Mouse (Mus musculus): ENCODE results near the gene 2610507B11Rik. TPM values are rescaled to one million over a fixed set of nuclear protein-coding genes. Genes with fewer than 3 reads are reported as not detected.

2610507B11Rik gene
- polyA plus RNA-seq, 1 experiment = 98.5 TPM

GRCm38 (mm10) chr11:78332676-78333075, 71.1 kb downstream of the 2610507B11Rik start:
- Histone ChIP-seq H3K27ac (ENCODE audit: control insufficient read depth, insufficient read depth, low read length) (no peak overlapping the region), H3K27me3 (ENCODE audit: control insufficient read depth, insufficient read depth, low read length) (no peaks in the 10 kb centered on the region), H3K4me1 (replicated peaks; ENCODE audit: control insufficient read depth, insufficient read depth, low read length) (peaks cover 5% of the 10 kb centered on the region), H3K36me3 (ENCODE audit: control insufficient read depth, insufficient read depth, low read length) (peaks cover 7% of the 10 kb centered on the region; the same call in 1 of the 2 replicates), H3K4me3 (ENCODE audit: control insufficient read depth, insufficient read depth, low read length) (no peak overlapping the region)
- no peak for DNase-seq
- WGBS = 99% methylated on average over 12 of the region's 12 CpGs
- TF ChIP-seq POLR2A (IDR thresholded peaks at IDR 0.05; ENCODE audit: control insufficient read depth, extremely low read depth, insufficient read depth, low read length, poor library complexity) (no peak), CTCF (IDR thresholded peaks at IDR 0.05; ENCODE audit: borderline replicate concordance, control insufficient read depth, extremely low read depth, insufficient read depth, low read length, poor library complexity) (no peak)

GRCm38 (mm10) chr11:78333992-78334391, 72.4 kb downstream of the 2610507B11Rik start:
- DNase-seq = no peak
- WGBS = 91% methylated on average over 5 of the region's 5 CpGs
- Histone ChIP-seq H3K4me3 (ENCODE audit: control insufficient read depth, insufficient read depth, low read length) (no peak overlapping the region), H3K36me3 (ENCODE audit: control insufficient read depth, insufficient read depth, low read length) (peaks cover 7% of the 10 kb centered on the region), H3K27me3 (ENCODE audit: control insufficient read depth, insufficient read depth, low read length) (no peaks in the 10 kb centered on the region), H3K4me1 (replicated peaks; ENCODE audit: control insufficient read depth, insufficient read depth, low read length) (peaks cover 2% of the 10 kb centered on the region), H3K27ac (ENCODE audit: control insufficient read depth, insufficient read depth, low read length) (no peak overlapping the region)
- no peak for TF ChIP-seq POLR2A (IDR thresholded peaks at IDR 0.05; ENCODE audit: control insufficient read depth, extremely low read depth, insufficient read depth, low read length, poor library complexity)
- no peak for TF ChIP-seq CTCF (IDR thresholded peaks at IDR 0.05; ENCODE audit: borderline replicate concordance, control insufficient read depth, extremely low read depth, insufficient read depth, low read length, poor library complexity)

- Histone ChIP-seq H3K36me3 (ENCODE audit: control insufficient read depth, insufficient read depth, low read length) (peaks cover 7% of the 10 kb centered on the region), H3K27me3 (ENCODE audit: control insufficient read depth, insufficient read depth, low read length) (no peaks in the 10 kb centered on the region), H3K4me1 (replicated peaks; ENCODE audit: control insufficient read depth, insufficient read depth, low read length) (no peaks in the 10 kb centered on the region), H3K4me3 (ENCODE audit: control insufficient read depth, insufficient read depth, low read length) (no peak overlapping the region), H3K27ac (ENCODE audit: control insufficient read depth, insufficient read depth, low read length) (no peak overlapping the region)
- WGBS = 94% methylated on average over 8 of the region's 8 CpGs
- no peak for DNase-seq
- no peak for TF ChIP-seq CTCF (IDR thresholded peaks at IDR 0.05; ENCODE audit: borderline replicate concordance, control insufficient read depth, extremely low read depth, insufficient read depth, low read length, poor library complexity)
- no peak for TF ChIP-seq POLR2A (IDR thresholded peaks at IDR 0.05; ENCODE audit: control insufficient read depth, extremely low read depth, insufficient read depth, low read length, poor library complexity)
Measured at GRCm38 (mm10) chr11:78337040-78337439, 75.5 kb downstream of the 2610507B11Rik start.

Other genes with a start within 250 kb of the 2610507B11Rik start
- 13.4 and 14.4 TPM in 2 replicates for gene Dhrs13, start 229.5 kb upstream of the 2610507B11Rik start, polyA plus RNA-seq (2012; rRNA removed)
- gene Flot2, start 223.8 kb upstream of the 2610507B11Rik start, polyA plus RNA-seq (2012; rRNA removed) = 124 and 136 TPM in 2 replicates
- 41.7 and 45.7 TPM in 2 replicates for gene Eral1, start 181.4 kb upstream of the 2610507B11Rik start, polyA plus RNA-seq (2012; rRNA removed)
- 17.6 and 18.9 TPM in 2 replicates for gene Fam222b, start 167.1 kb upstream of the 2610507B11Rik start, polyA plus RNA-seq (2012; rRNA removed)
- gene Traf4, start 96.2 kb upstream of the 2610507B11Rik start, polyA plus RNA-seq (2012; rRNA removed) = 275 TPM in 2 replicates
- gene Nek8, start 85.1 kb upstream of the 2610507B11Rik start, polyA plus RNA-seq (2012; rRNA removed) = 27.0 and 27.4 TPM in 2 replicates
- 30.0 and 33.1 TPM in 2 replicates for gene Tlcd1, start 85.0 kb upstream of the 2610507B11Rik start, polyA plus RNA-seq (2012; rRNA removed)
- gene Rpl23a, start 78.2 kb upstream of the 2610507B11Rik start, polyA plus RNA-seq (2012; rRNA removed) = 193 and 312 TPM in 2 replicates
- gene Rab34, start 73.3 kb upstream of the 2610507B11Rik start, polyA plus RNA-seq (2012; rRNA removed) = 15.4 and 18.5 TPM in 2 replicates
- 0.23 and 0.66 TPM in 2 replicates for gene Proca1, start 68.4 kb upstream of the 2610507B11Rik start, polyA plus RNA-seq (2012; rRNA removed)
- 95.9 and 132 TPM in 2 replicates for gene Sdf2, start 16.0 kb upstream of the 2610507B11Rik start, polyA plus RNA-seq (2012; rRNA removed)
- gene Supt6, start 15.8 kb upstream of the 2610507B11Rik start, polyA plus RNA-seq (2012; rRNA removed) = 36.2 and 38.8 TPM in 2 replicates
- gene BC030499, start 29.1 kb downstream of the 2610507B11Rik start, polyA plus RNA-seq (2012; rRNA removed) = 0.32 and 0.38 TPM in 2 replicates
- gene Spag5, start 39.8 kb downstream of the 2610507B11Rik start, polyA plus RNA-seq (2012; rRNA removed) = 46.1 and 52.7 TPM in 2 replicates
- gene Aldoc, start 61.2 kb downstream of the 2610507B11Rik start, polyA plus RNA-seq (2012; rRNA removed) = 2.4 and 3.0 TPM in 2 replicates
- gene Pigs, start 66.7 kb downstream of the 2610507B11Rik start, polyA plus RNA-seq (2012; rRNA removed) = 88.3 and 95.0 TPM in 2 replicates
- gene Unc119, start 81.7 kb downstream of the 2610507B11Rik start, polyA plus RNA-seq (2012; rRNA removed) = 31.1 and 42.0 TPM in 2 replicates
- 27.0 and 31.3 TPM in 2 replicates for gene Foxn1, start 124.8 kb downstream of the 2610507B11Rik start, polyA plus RNA-seq (2012; rRNA removed)
- 0.61 and 0.68 TPM in 2 replicates for gene Slc13a2, start 160.5 kb downstream of the 2610507B11Rik start, polyA plus RNA-seq (2012; rRNA removed)
- gene Slc46a1, start 203.9 kb downstream of the 2610507B11Rik start, polyA plus RNA-seq (2012; rRNA removed) = 8.3 and 11.2 TPM in 2 replicates
- gene Sarm1, start 236.0 kb downstream of the 2610507B11Rik start, polyA plus RNA-seq (2012; rRNA removed) = 0.62 and 0.97 TPM in 2 replicates
- gene Vtn, start 237.3 kb downstream of the 2610507B11Rik start, polyA plus RNA-seq (2012; rRNA removed) = 5.5 and 8.9 TPM in 2 replicates
- 0.09 and 0.13 TPM in 2 replicates for gene Sebox, start 241.7 kb downstream of the 2610507B11Rik start, polyA plus RNA-seq (2012; rRNA removed)